Mouse (Mus musculus) left cerebral cortex, postnatal 25 days (tissue): ENCODE measurements at regions not wholly inside any gene's neighbourhood (a gene's known extent, or its start where the extent isn't known, plus 50 kb on each side); places are given as distances from the start of the nearest gene placed in this dataset.

Source experiments
- DNase-seq, 2 experiments: peaks; one replicate each; pipeline ENCODE4 v3.0.0; 2022; ENCODE audit warnings: low spot score in 2 of 2, mixed read lengths in 1 of 2
- intact Hi-C: fragments of 180-260 bp; cut with DNase I; formaldehyde crosslinking; loops from one replicate; pipeline ENCODE4 v1.15.1; 2025

- intact Hi-C loops = no loop called here
- no peak for DNase-seq
Observed at GRCm38 (mm10) chr3:37914136-37914535, 189.8 kb upstream of the Gm5148 start.

GRCm38 (mm10) chr3:37909821-37910220 lies 185.5 kb upstream of the Gm5148 start:
- intact Hi-C loops = no loop called here

GRCm38 (mm10) chr3:37909008-37909407 lies 184.7 kb upstream of the Gm5148 start:
- no peak for DNase-seq
- intact Hi-C loops = no loop called here

More at GRCm38 (mm10) chr3:37909821-37910220, 185.5 kb upstream of the Gm5148 start:
- no peak for DNase-seq

- no peak for DNase-seq
- intact Hi-C loops = no loop called here
Observed at GRCm38 (mm10) chr3:37908456-37908855, 184.2 kb upstream of the Gm5148 start.

GRCm38 (mm10) chr3:37907432-37908088 lies 183.3 kb upstream of the Gm5148 start:
- DNase-seq = no peak
- intact Hi-C loops = no loop called here

- DNase-seq = no peak
- intact Hi-C loops = no loop called here
Observed at GRCm38 (mm10) chr3:37906806-37907251, 182.5 kb upstream of the Gm5148 start.

- DNase-seq = no peak
- intact Hi-C loops = no loop called here
Observed at GRCm38 (mm10) chr3:37904188-37904587, 179.9 kb upstream of the Gm5148 start.

- intact Hi-C loops = no loop called here
- no peak for DNase-seq
Observed at GRCm38 (mm10) chr3:37903482-37903881, 179.2 kb upstream of the Gm5148 start.

- DNase-seq = no peak
- intact Hi-C loops = no loop called here
Observed at GRCm38 (mm10) chr3:37903021-37903420, 178.7 kb upstream of the Gm5148 start.

GRCm38 (mm10) chr3:37897392-37897791 lies 173.1 kb upstream of the Gm5148 start:
- no peak for DNase-seq
- intact Hi-C loops = loop anchor here (5.0 kb wide), 1 partner anchor 255 kb away; no protein-coding TSS in a partner anchor

- peak; percentile 17 to 50 for DNase-seq
- intact Hi-C loops = loop anchor here (5.0 kb wide), 1 partner anchor 255 kb away; no protein-coding TSS in a partner anchor
Observed at GRCm38 (mm10) chr3:37896821-37897311, 172.6 kb upstream of the Gm5148 start.

- DNase-seq = no peak
- intact Hi-C loops = no loop called here
Observed at GRCm38 (mm10) chr3:37894599-37894998, 170.3 kb upstream of the Gm5148 start.

GRCm38 (mm10) chr3:37890202-37890601 lies 165.9 kb upstream of the Gm5148 start:
- intact Hi-C loops = no loop called here
- no peak for DNase-seq

- DNase-seq = no peak
- intact Hi-C loops = no loop called here
Observed at GRCm38 (mm10) chr3:37888455-37888854, 164.2 kb upstream of the Gm5148 start.

- intact Hi-C loops = no loop called here
- DNase-seq = no peak
Observed at GRCm38 (mm10) chr3:37887711-37888110, 163.4 kb upstream of the Gm5148 start.

GRCm38 (mm10) chr3:37886705-37887454 lies 162.6 kb upstream of the Gm5148 start:
- intact Hi-C loops = no loop called here
- no peak for DNase-seq

GRCm38 (mm10) chr3:37885776-37886175 lies 161.5 kb upstream of the Gm5148 start:
- intact Hi-C loops = no loop called here
- DNase-seq = no peak

- intact Hi-C loops = no loop called here
- peak in 1 of 2 experiments; percentile 18 for DNase-seq
Observed at GRCm38 (mm10) chr3:37882417-37882816, 158.1 kb upstream of the Gm5148 start.

- DNase-seq = no peak
- intact Hi-C loops = no loop called here
Observed at GRCm38 (mm10) chr3:37881016-37881415, 156.7 kb upstream of the Gm5148 start.

- intact Hi-C loops = no loop called here
- no peak for DNase-seq
Observed at GRCm38 (mm10) chr3:37879056-37879455, 154.8 kb upstream of the Gm5148 start.
